Mouse (Mus musculus): ENCODE results near the gene Uggt2. TPM values are rescaled to one million over a fixed set of nuclear protein-coding genes. Genes with fewer than 3 reads are reported as not detected.

Gene Uggt2
- polyA plus RNA-seq, 1 experiment from 2014 or later, result 13.3 TPM

DNA sequence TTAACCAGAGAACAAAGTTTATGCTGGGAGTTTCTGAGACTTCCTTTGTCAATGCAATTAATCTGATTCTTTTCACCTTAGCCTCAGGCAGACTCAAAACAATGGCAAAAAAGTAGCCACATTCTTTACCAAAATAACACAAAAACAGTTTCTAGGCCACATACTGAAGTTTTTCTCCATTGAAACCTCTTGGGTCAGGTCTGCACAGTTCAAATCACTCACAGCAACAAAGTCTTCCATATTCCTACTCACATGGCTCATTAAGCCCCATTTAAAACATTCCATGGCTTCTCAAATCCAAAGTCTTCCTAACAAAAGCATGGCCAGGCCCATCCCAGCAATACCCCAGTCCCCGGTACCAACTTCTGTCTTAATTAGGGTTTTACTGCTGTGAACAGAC is 46.3 kb downstream of the Uggt2 start:
- Histone ChIP-seq H3K9ac (ENCODE audit: low read depth, low read length) (no peak overlapping the region), H3K36me3 (ENCODE audit: control insufficient read depth, insufficient read depth, low read length) (peaks cover 63% of the 10 kb centered on the region), H3K9me3 (ENCODE audit: control insufficient read depth, low read length) (no peaks in the 10 kb centered on the region), H3K4me2 (ENCODE audit: low read depth, low read length) (no peak overlapping the region), H3K4me1 (ENCODE audit: control insufficient read depth, insufficient read depth, low read length) (no peaks in the 10 kb centered on the region), H3K27ac (replicated peaks; ENCODE audit: low read depth, low read length) (no peak overlapping the region), H3K4me3 (ENCODE audit: low read depth, low read length) (no peak overlapping the region), H3K27me3 (replicated peaks; ENCODE audit: control insufficient read depth, insufficient read depth, low read length) (no peaks in the 10 kb centered on the region)
- ATAC-seq (ENCODE audit: low read depth) (no peak), DNase-seq (ENCODE audit: low spot score) (no peak)
- 82% methylated on average over 1 of the region's 1 CpGs for WGBS

GRCm38 (mm10) chr14:119052361-119052760 is 46.9 kb downstream of the Uggt2 start:
- no peak for ATAC-seq (ENCODE audit: low read depth)
- 91% methylated on average over 3 of the region's 3 CpGs for WGBS

GRCm38 (mm10) chr14:119043765-119044164 is 55.5 kb downstream of the Uggt2 start:
- Histone ChIP-seq H3K4me3 (ENCODE audit: low read depth, low read length) (no peak overlapping the region), H3K36me3 (ENCODE audit: control insufficient read depth, insufficient read depth, low read length) (peaks cover 36% of the 10 kb centered on the region), H3K27me3 (replicated peaks; ENCODE audit: control insufficient read depth, insufficient read depth, low read length) (no peaks in the 10 kb centered on the region), H3K4me2 (ENCODE audit: low read depth, low read length) (no peak overlapping the region), H3K9ac (ENCODE audit: low read depth, low read length) (no peak overlapping the region), H3K9me3 (ENCODE audit: control insufficient read depth, low read length) (no peaks in the 10 kb centered on the region), H3K4me1 (ENCODE audit: control insufficient read depth, insufficient read depth, low read length) (no peaks in the 10 kb centered on the region), H3K27ac (replicated peaks; ENCODE audit: low read depth, low read length) (no peak overlapping the region)
- 87% methylated on average over 7 of the region's 7 CpGs for WGBS
- ATAC-seq (ENCODE audit: low read depth) (no peak), DNase-seq (ENCODE audit: low spot score) (no peak)

More at GRCm38 (mm10) chr14:119052361-119052760, 46.9 kb downstream of the Uggt2 start:
- DNase-seq (ENCODE audit: low spot score), result no peak
- Histone ChIP-seq H3K9ac (ENCODE audit: low read depth, low read length) (no peak overlapping the region), H3K4me3 (ENCODE audit: low read depth, low read length) (no peak overlapping the region), H3K27me3 (replicated peaks; ENCODE audit: control insufficient read depth, insufficient read depth, low read length) (no peaks in the 10 kb centered on the region), H3K36me3 (ENCODE audit: control insufficient read depth, insufficient read depth, low read length) (peaks cover 59% of the 10 kb centered on the region), H3K4me2 (ENCODE audit: low read depth, low read length) (no peak overlapping the region), H3K27ac (replicated peaks; ENCODE audit: low read depth, low read length) (no peak overlapping the region), H3K4me1 (ENCODE audit: control insufficient read depth, insufficient read depth, low read length) (no peaks in the 10 kb centered on the region), H3K9me3 (ENCODE audit: control insufficient read depth, low read length) (no peaks in the 10 kb centered on the region)

DNA sequence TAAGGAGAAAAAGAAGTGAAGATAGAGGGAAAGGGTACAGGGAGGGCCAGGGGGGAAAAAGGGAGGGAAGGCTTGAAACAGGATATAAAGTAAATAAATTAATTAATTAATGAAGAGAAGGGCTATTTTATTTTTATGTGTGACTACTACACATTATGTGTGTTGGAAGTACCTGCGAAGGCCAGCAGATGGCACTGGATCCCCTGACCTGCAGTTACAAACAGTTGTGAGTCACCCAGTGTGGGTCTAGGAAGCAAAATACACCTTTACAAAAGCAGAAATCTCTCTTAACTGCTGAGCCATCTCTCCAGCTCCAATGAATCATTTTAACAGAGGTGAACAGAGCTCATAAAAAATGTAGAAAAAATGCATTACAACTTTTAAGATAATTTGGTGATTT is 59.0 kb downstream of the Uggt2 start:
- Histone ChIP-seq H3K27me3 (replicated peaks; ENCODE audit: control insufficient read depth, insufficient read depth, low read length) (no peaks in the 10 kb centered on the region), H3K4me3 (ENCODE audit: low read depth, low read length) (no peak overlapping the region), H3K9ac (ENCODE audit: low read depth, low read length) (no peak overlapping the region), H3K36me3 (ENCODE audit: control insufficient read depth, insufficient read depth, low read length) (peaks cover 42% of the 10 kb centered on the region; the same call in 1 of the 2 replicates), H3K9me3 (ENCODE audit: control insufficient read depth, low read length) (no peaks in the 10 kb centered on the region), H3K4me1 (ENCODE audit: control insufficient read depth, insufficient read depth, low read length) (no peaks in the 10 kb centered on the region), H3K4me2 (ENCODE audit: low read depth, low read length) (no peak overlapping the region), H3K27ac (replicated peaks; ENCODE audit: low read depth, low read length) (no peak overlapping the region)
- no peak for ATAC-seq (ENCODE audit: low read depth)
- WGBS, result 53% methylated on average over 1 of the region's 1 CpGs
- peak; percentile 57 for DNase-seq (ENCODE audit: low spot score)

- DNase-seq (ENCODE audit: low spot score) (no peak), ATAC-seq (ENCODE audit: low read depth) (no peak)
- Histone ChIP-seq H3K27me3 (replicated peaks; ENCODE audit: control insufficient read depth, insufficient read depth, low read length) (no peaks in the 10 kb centered on the region), H3K9me3 (ENCODE audit: control insufficient read depth, low read length) (no peaks in the 10 kb centered on the region), H3K4me3 (ENCODE audit: low read depth, low read length) (no peak overlapping the region), H3K9ac (ENCODE audit: low read depth, low read length) (no peak overlapping the region), H3K4me2 (ENCODE audit: low read depth, low read length) (no peak overlapping the region), H3K27ac (replicated peaks; ENCODE audit: low read depth, low read length) (no peak overlapping the region), H3K36me3 (ENCODE audit: control insufficient read depth, insufficient read depth, low read length) (peaks cover 60% of the 10 kb centered on the region), H3K4me1 (ENCODE audit: control insufficient read depth, insufficient read depth, low read length) (no peaks in the 10 kb centered on the region)
- 70% methylated on average over 3 of the region's 3 CpGs for WGBS
Measured at GRCm38 (mm10) chr14:119037755-119038154, 61.5 kb downstream of the Uggt2 start.

DNA sequence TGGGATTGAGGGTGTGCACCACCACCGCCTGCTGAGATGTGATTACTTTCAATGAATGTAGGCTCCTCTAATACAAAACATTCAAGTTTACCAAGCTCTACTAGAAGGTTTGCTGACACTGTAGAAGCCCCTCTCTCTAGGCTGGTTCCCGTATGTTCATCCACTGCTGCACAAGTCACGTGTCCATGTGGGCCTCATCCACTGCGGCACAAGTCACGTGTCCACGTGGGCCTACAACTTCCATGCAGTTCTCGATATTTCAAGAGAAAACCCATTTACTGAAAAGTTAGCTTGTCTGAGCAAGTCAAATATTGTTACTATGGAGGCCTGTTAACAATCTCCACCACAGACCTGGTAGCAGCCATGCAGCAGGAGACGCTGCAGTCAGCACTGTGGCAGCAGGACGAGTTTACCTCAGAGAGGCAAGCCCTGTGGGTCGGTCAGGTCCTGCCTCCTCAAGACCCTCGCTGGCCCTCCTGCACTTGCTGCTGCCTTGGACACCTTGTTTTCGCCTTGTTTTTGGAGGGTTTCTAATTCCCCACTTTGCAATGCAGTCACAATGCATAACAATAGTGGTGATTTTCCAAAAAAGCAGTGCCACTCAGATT is 62.0 kb downstream of the Uggt2 start:
- Histone ChIP-seq H3K4me3 (ENCODE audit: low read depth, low read length) (no peak overlapping the region), H3K4me2 (ENCODE audit: low read depth, low read length) (no peak overlapping the region), H3K9me3 (ENCODE audit: control insufficient read depth, low read length) (no peaks in the 10 kb centered on the region), H3K9ac (ENCODE audit: low read depth, low read length) (no peak overlapping the region), H3K36me3 (ENCODE audit: control insufficient read depth, insufficient read depth, low read length) (peaks cover 55% of the 10 kb centered on the region), H3K4me1 (ENCODE audit: control insufficient read depth, insufficient read depth, low read length) (no peaks in the 10 kb centered on the region), H3K27me3 (replicated peaks; ENCODE audit: control insufficient read depth, insufficient read depth, low read length) (no peaks in the 10 kb centered on the region), H3K27ac (replicated peaks; ENCODE audit: low read depth, low read length) (no peak overlapping the region)
- ATAC-seq (ENCODE audit: low read depth), result no peak
- 87% methylated on average over 12 of the region's 12 CpGs for WGBS
- no peak for DNase-seq (ENCODE audit: low spot score)

DNA sequence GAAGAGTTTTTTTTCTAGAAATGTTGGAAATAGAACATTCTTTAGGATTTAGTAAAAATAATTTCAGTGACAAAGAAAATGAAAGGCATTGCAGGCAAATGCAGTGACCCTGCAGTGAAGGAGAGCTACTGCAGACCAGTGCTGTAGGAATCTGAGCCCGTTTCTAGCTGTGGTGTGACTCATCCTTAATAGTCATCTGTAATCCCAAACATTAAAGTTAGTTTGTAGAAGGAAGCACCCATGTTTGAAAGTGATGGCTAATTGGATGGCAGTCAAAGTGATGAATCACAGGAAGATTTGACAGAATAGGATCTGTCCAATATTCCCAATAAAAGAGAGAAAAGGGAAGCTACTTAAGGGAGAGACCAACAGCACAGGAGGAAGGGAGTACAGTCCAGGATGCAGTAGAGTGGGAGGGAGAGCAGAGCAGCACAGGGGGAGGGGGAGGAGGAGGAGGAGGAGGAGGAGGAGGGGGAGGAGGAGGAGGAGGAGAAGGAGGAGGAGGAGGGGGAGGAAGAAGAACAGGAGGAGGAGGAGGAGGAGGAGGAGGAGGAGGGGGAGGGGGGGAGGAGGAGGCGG is 71.5 kb downstream of the Uggt2 start:
- WGBS, result 68% methylated on average over 2 of the region's 2 CpGs
- H3K4me2 ChIP-seq (ENCODE audit: low read depth, low read length), result no peak overlapping the region
- H3K4me1 ChIP-seq (ENCODE audit: control insufficient read depth, insufficient read depth, low read length), result no peaks in the 10 kb centered on the region
- no peaks in the 10 kb centered on the region for H3K27me3 ChIP-seq (replicated peaks; ENCODE audit: control insufficient read depth, insufficient read depth, low read length)
- no peak overlapping the region for H3K4me3 ChIP-seq (ENCODE audit: low read depth, low read length)
- H3K9me3 ChIP-seq (ENCODE audit: control insufficient read depth, low read length), result no peaks in the 10 kb centered on the region
- no peak overlapping the region for H3K9ac ChIP-seq (ENCODE audit: low read depth, low read length)
- peaks cover 37% of the 10 kb centered on the region for H3K36me3 ChIP-seq (ENCODE audit: control insufficient read depth, insufficient read depth, low read length)
- ATAC-seq (ENCODE audit: low read depth) (no peak), DNase-seq (ENCODE audit: low spot score) (no peak)
- no peak overlapping the region for H3K27ac ChIP-seq (replicated peaks; ENCODE audit: low read depth, low read length)

GRCm38 (mm10) chr14:119027130-119027529 is 72.1 kb downstream of the Uggt2 start:
- Histone ChIP-seq H3K4me2 (ENCODE audit: low read depth, low read length) (no peak overlapping the region), H3K4me1 (ENCODE audit: control insufficient read depth, insufficient read depth, low read length) (no peaks in the 10 kb centered on the region), H3K27me3 (replicated peaks; ENCODE audit: control insufficient read depth, insufficient read depth, low read length) (no peaks in the 10 kb centered on the region), H3K27ac (replicated peaks; ENCODE audit: low read depth, low read length) (no peak overlapping the region), H3K9me3 (ENCODE audit: control insufficient read depth, low read length) (no peaks in the 10 kb centered on the region), H3K36me3 (ENCODE audit: control insufficient read depth, insufficient read depth, low read length) (peaks cover 37% of the 10 kb centered on the region), H3K9ac (ENCODE audit: low read depth, low read length) (no peak overlapping the region), H3K4me3 (ENCODE audit: low read depth, low read length) (no peak overlapping the region)
- ATAC-seq (ENCODE audit: low read depth) (peak; percentile 81), DNase-seq (ENCODE audit: low spot score) (peak; percentile 70)
- WGBS, result 43% methylated on average over 4 of the region's 4 CpGs

DNA sequence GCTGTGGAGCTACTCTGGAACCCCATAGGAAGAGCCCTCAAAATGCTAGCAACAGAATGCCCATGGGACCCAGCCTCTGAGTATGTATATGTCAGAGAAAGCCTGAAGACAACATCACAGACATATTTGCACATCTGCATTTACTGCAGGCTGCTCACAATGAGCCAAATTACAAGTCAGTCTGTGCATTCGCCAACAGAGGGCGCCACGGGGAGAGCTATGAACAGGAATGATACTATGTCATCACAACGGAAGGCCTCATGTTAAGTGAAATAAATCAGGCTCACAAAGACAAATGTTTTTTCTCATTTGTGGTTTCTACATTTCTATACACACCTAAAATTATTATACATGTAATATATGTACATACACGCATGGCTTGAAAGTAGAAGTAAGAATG is 73.3 kb downstream of the Uggt2 start:
- DNase-seq (ENCODE audit: low spot score) (no peak), ATAC-seq (ENCODE audit: low read depth) (no peak)
- H3K9ac ChIP-seq (ENCODE audit: low read depth, low read length), result no peak overlapping the region
- no peaks in the 10 kb centered on the region for H3K9me3 ChIP-seq (ENCODE audit: control insufficient read depth, low read length)
- H3K4me3 ChIP-seq (ENCODE audit: low read depth, low read length), result no peak overlapping the region
- no peaks in the 10 kb centered on the region for H3K4me1 ChIP-seq (ENCODE audit: control insufficient read depth, insufficient read depth, low read length)
- no peak overlapping the region for H3K27ac ChIP-seq (replicated peaks; ENCODE audit: low read depth, low read length)
- WGBS, result 76% methylated on average over 5 of the region's 5 CpGs
- no peak overlapping the region for H3K4me2 ChIP-seq (ENCODE audit: low read depth, low read length)
- H3K36me3 ChIP-seq (ENCODE audit: control insufficient read depth, insufficient read depth, low read length), result peaks cover 32% of the 10 kb centered on the region
- no peaks in the 10 kb centered on the region for H3K27me3 ChIP-seq (replicated peaks; ENCODE audit: control insufficient read depth, insufficient read depth, low read length)
